Mouse (Mus musculus) heart, postnatal 36 days (tissue): ENCODE measurements at regions not wholly inside any gene's neighbourhood (a gene's known extent, or its start where the extent isn't known, plus 50 kb on each side); places are given as distances from the start of the nearest gene placed in this dataset.

Source experiments
- DNase-seq, 2 experiments: peaks; one replicate each; pipeline ENCODE4 v3.0.0; 2021 to 2022
- intact Hi-C: fragments of 180-260 bp; cut with DNase I; formaldehyde crosslinking; loops from one replicate; pipeline ENCODE4 v1.15.1; 2025

GRCm38 (mm10) chr15:93660952-93661648 is 65.4 kb upstream of the Prickle1 start:
- DNase-seq, result no peak
- intact Hi-C loops, result no loop called here

GRCm38 (mm10) chr15:93657171-93657570 is 61.5 kb upstream of the Prickle1 start:
- DNase-seq, result no peak
- intact Hi-C loops, result no loop called here

GRCm38 (mm10) chr15:93656713-93657112 is 61.0 kb upstream of the Prickle1 start:
- intact Hi-C loops, result no loop called here
- DNase-seq, result no peak

- no peak for DNase-seq
- intact Hi-C loops, result no loop called here
Observed at GRCm38 (mm10) chr15:93655743-93656142, 60.1 kb upstream of the Prickle1 start.

- intact Hi-C loops, result no loop called here
- no peak for DNase-seq
Observed at GRCm38 (mm10) chr15:93655243-93655642, 59.6 kb upstream of the Prickle1 start.

- no peak for DNase-seq
- intact Hi-C loops, result no loop called here
Observed at GRCm38 (mm10) chr15:93653378-93653777, 57.7 kb upstream of the Prickle1 start.

GRCm38 (mm10) chr15:93650981-93651757 is 55.5 kb upstream of the Prickle1 start:
- intact Hi-C loops, result no loop called here
- DNase-seq, result no peak

- intact Hi-C loops, result no loop called here
- DNase-seq, result no peak
Observed at GRCm38 (mm10) chr15:93650009-93650522, 54.4 kb upstream of the Prickle1 start.

GRCm38 (mm10) chr15:93648646-93649045 is 53.0 kb upstream of the Prickle1 start:
- DNase-seq, result no peak
- intact Hi-C loops, result no loop called here

GRCm38 (mm10) chr15:93646820-93647219 is 51.1 kb upstream of the Prickle1 start:
- intact Hi-C loops, result no loop called here
- no peak for DNase-seq

GRCm38 (mm10) chr15:93645950-93646349 is 50.3 kb upstream of the Prickle1 start:
- intact Hi-C loops, result no loop called here
- DNase-seq, result no peak
